Mouse (Mus musculus) erythroblast, adult 5-6 weeks (primary cell): ENCODE data around the gene Cln6. TPM values are rescaled to one million over a fixed set of nuclear protein-coding genes. Genes with fewer than 3 reads are reported as not detected.
A peak's percentile ranks its signal among the peaks of the same experiment; 100 is the strongest.
"Not testable (repeated sequence)": the region's sequence is repeated elsewhere in the genome, so short reads cannot be mapped to it uniquely, and the experiment has no call there.

Source experiments
- ATAC-seq: replicated peaks from 2 replicates; pipeline ENCODE4 v1.8.0; 2016; ENCODE audit warnings: moderate number of reproducible peaks, mild to moderate bottlenecking, moderate TSS enrichment, inconsistent platforms; ENCODE audit not compliant: poor library complexity, low FRiP score, severe bottlenecking
- total RNA-seq, 2 experiments: library from RNA; stranded (forward) in 1 of 2; stranded (reverse) in 1 of 2; fragments of 150-400 nt in 1 of 2; fragments of 200-764, 138-1000 nt in 1 of 2; gene quantifications; 2 replicates each; pipeline versions ENCODE4 v1.2.3 to v1.2.4; 2015 to 2017; ENCODE audit warnings: low replicate concordance in 2 of 2

Gene Cln6
- total RNA-seq (2015; ENCODE audit: low replicate concordance): 6.3 and 11.5 TPM in 2 replicates
- 3.9 and 11.3 TPM in 2 replicates for total RNA-seq (2017; ENCODE audit: low replicate concordance)

GRCm38 (mm10) chr9:62838506-62839171 is at the start of gene Cln6:
Gene Cln6 (plus strand): TSS chr9:62838785.
- peak; percentile 92 for ATAC-seq

GRCm38 (mm10) chr9:62789856-62790255 is 48.7 kb upstream of the Cln6 start:
- no peak for ATAC-seq

GRCm38 (mm10) chr9:62799218-62799617 is 39.4 kb upstream of the Cln6 start:
- not testable (repeated sequence) for ATAC-seq

GRCm38 (mm10) chr9:62810095-62810494 is 28.5 kb upstream of the Cln6 start:
- no peak for ATAC-seq

- ATAC-seq: peak; percentile 74
Measured at GRCm38 (mm10) chr9:62810543-62811515, 27.8 kb upstream of the Cln6 start.

GRCm38 (mm10) chr9:62811516-62812121 is 27.0 kb upstream of the Cln6 start, which contains the start of gene Fem1b:
Gene Fem1b (minus strand): TSS chr9:62811934.
- ATAC-seq: peak; percentile 87

- no peak for ATAC-seq
Measured at GRCm38 (mm10) chr9:62812216-62813049, 26.2 kb upstream of the Cln6 start.

- no peak for ATAC-seq
Measured at GRCm38 (mm10) chr9:62814751-62815150, 23.8 kb upstream of the Cln6 start.

- no peak for ATAC-seq
Measured at GRCm38 (mm10) chr9:62816323-62817098, 22.1 kb upstream of the Cln6 start.

- ATAC-seq: no peak
Measured at GRCm38 (mm10) chr9:62817099-62817571, 21.4 kb upstream of the Cln6 start.

- ATAC-seq: no peak
Measured at GRCm38 (mm10) chr9:62817828-62818614, 20.6 kb upstream of the Cln6 start.

GRCm38 (mm10) chr9:62819494-62819893 is 19.1 kb upstream of the Cln6 start:
- ATAC-seq: no peak

- not testable (repeated sequence) for ATAC-seq
Measured at GRCm38 (mm10) chr9:62819910-62820309, 18.7 kb upstream of the Cln6 start.

- no peak for ATAC-seq
Measured at GRCm38 (mm10) chr9:62820829-62821228, 17.8 kb upstream of the Cln6 start.

- ATAC-seq: no peak
Measured at GRCm38 (mm10) chr9:62821811-62822210, 16.8 kb upstream of the Cln6 start.

- ATAC-seq: no peak
Measured at GRCm38 (mm10) chr9:62825791-62826393, 12.7 kb upstream of the Cln6 start.

- no peak for ATAC-seq
Measured at GRCm38 (mm10) chr9:62826456-62826855, 12.1 kb upstream of the Cln6 start.
